Mouse (Mus musculus) lung, postnatal 4 days (tissue): Measurements from ENCODE around the gene Psen2.
A peak's percentile ranks its signal among the peaks of the same experiment; 100 is the strongest.

ENCODE experiments used
- DNase-seq, 2 experiments: peaks; one replicate each; pipeline ENCODE4 v3.0.0; 2021

Psen2 gene

DNA sequence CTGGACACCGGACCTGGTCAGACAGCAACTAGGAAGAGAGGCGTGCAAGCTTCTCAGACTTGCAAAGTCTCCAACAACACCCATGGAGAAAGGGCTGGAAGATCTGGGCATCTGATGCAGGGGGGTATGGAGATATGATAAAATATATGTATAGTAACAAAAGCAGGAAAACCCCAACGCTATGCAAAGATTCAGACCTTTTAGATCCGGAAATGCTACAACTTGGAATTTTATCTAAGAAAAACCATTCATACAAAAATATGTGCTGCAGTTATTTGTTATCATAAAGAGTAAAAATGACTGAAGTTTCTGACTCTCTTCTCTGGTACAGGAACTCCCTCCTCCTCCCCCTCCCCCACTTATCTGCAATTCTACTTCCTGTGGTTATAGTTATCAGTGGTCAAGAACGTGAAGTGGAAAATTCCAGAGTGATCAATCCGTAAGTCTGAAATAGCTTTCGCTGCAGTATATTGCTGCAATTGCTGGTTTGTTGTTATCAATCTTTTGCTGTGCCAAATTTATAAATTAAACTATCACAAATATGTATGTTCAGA, 14.6 kb downstream of the Psen2 start:
- no peak for DNase-seq

DNA sequence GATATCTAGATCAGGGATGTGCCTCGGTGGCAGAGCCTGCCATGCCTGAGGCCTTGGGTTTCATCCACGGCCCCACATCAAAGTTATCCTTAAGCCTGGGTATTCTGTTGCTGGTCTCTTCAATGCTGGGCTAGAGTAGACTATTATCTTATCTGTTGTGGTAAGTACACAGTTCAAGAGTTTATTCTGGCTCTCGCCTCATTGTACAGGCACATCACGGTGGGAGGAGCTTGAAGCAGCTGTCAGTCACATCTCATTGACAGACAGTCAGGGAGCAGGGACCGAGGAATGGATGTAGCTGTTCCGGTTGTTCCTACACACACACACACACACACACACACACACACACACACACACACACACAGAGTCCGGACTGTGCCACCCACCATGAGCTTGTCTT, 15.3 kb downstream of the Psen2 start:
- peak in 1 of 2 experiments; percentile 7 for DNase-seq

DNA sequence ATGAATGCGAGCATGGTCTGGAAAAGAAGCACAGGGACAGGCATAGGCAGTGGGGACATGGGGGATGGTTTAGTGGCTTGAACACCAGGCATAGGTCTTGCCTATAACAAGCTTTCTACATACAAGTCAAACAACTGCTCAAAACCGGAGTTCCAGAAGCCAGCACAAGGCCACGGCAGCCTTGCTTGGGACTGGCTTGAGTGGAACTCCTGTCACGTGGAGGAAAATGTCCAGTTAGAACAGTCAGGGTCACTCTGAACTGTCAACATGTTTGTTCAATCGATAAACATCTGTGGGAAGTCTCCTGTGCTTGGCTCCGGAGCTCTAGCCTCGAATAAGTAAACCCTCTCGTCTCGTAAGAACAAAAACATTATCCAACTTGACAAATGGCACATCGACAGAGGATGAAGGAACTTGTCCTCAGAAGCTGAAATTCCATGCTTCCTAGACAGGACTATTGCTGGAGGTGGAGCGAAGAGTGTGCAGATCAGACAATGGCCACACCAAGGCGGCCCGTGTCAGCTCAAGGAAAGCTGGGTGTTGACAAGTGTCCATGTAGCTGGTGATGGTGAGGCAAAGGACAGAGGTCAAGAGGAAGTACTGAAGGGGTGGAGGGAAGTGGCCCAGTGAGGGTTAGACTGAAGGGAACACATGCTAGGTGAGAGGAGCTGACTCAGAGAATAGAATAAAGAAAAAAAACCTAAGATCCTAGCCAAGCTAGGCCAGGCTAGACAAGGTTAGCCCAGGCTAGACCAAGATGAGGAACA, 17.3 kb downstream of the Psen2 start:
- peak in 1 of 2 experiments; percentile 24 for DNase-seq

DNA sequence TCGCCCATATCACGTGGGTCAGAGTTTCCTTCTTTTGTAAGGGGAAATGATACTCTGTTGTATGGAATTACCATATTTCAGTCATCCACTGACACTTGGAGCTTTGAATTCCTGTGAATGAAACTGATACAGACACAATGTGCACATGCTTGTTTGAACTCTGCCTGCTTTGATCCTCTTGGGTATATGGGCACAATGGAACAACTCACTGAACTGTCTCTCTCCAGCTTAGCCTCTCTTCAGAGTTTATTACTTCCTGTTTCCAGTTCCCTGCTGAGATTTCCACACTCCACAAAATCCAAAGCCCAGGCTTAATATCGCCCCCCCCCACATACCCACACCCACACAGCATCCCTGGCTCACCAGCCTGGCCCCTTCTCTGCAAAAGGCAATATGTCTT, 31.5 kb downstream of the Psen2 start:
- no peak for DNase-seq

DNA sequence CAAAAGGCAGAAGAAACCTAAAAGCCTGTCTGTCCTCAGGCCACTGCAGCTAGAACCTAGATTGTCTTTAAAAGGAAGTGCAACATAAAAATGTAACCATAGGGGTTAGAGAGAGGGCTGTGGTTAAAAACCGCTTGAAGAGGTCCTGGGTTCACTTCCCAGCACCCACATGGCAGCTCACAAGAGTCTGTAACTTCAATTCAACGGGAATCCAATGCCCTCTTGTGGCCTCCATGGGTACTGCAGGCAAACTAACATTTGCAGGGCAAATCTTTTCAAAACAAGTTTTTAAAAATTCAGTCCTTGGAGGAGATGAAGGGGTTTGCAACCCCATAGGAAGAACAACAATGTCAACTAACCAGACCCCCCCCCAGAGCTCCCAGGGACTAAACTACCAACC, 32.7 kb downstream of the Psen2 start:
- no peak for DNase-seq

DNA sequence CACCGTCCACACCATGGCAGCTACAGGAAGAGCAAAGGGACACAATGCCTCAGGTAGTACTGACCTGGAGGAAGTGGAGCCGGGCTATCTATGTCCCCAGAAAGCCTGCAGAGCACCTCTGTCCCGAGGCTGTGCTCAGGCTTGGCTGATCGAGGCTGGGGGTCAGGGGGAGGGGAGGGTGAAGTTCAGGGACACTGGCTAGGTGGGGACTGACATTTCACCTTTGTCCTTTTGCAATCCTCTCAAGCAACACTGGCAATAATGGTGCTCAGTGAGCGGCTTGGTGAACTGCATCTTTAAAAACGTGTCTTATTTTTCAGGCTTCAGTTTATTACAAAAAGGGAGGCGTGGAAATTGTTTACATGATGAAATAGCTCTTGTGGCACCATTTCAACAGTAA, 33.3 kb downstream of the Psen2 start:
- no peak for DNase-seq

DNA sequence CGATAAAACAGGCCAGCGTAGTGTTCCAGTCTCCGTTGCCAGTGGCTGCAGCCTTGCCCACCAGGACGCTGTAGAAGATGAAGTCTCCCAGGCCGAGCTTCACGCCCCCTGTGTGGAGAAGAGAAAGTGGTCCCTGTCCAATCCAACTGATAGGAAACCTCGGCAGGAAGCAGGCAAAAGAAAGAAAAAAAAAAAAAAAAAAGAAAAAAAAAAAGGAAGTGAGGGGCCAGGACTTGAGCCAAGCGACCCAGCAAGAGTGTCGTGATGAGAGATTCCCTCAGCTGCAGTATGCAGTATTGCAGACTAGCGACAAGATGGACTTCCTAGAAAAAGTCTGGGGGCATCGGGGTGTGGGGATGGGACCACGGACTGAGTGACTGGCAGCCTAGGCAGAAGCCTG, 34.4 kb downstream of the Psen2 start:
- no peak for DNase-seq

DNA sequence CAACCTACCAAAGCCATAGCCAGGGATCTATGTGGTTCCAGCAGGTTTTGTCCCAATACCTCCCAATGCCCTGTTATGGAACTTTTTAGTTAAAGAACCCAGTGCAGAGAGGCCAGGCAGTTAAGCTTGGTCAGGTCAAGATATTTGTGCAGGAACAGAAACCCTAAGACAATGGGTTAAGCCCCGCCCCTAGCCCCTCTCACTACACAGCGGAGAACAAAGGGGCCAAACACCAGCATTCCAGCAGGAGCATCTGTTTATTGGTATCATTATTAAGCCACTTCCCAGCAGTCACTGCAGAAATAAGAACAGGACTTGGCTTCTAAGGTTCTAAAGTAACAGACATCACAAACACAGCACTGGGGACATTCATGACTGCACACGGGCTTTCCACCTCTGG, 36.5 kb downstream of the Psen2 start:
- peak in 1 of 2 experiments; percentile 15 for DNase-seq

DNA sequence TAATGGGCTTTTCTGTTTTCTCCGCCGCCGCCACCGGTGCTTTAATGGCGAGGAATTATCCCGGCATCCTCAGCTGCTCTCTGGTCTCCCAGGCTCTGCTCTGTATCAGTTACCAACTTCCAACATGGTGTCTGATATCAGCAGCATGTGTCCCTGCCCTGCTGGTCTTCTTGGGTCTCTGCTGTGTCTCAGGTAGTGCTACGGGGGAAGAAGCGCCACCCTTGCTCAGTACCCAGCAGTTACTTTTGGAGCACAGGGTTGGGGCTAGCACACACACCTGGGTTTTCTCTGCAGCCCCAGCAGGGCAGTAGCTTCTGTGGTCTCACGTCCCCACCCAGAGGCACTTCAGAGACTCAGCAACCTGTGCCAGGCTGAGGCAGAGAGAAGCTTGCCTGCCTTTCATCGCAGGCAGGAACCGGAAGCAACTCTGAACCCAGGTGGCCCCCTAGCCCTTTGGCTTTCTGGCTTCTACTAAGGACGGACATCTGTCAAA, 37.0 kb downstream of the Psen2 start:
- DNase-seq: peak; percentile 36 to 48

DNA sequence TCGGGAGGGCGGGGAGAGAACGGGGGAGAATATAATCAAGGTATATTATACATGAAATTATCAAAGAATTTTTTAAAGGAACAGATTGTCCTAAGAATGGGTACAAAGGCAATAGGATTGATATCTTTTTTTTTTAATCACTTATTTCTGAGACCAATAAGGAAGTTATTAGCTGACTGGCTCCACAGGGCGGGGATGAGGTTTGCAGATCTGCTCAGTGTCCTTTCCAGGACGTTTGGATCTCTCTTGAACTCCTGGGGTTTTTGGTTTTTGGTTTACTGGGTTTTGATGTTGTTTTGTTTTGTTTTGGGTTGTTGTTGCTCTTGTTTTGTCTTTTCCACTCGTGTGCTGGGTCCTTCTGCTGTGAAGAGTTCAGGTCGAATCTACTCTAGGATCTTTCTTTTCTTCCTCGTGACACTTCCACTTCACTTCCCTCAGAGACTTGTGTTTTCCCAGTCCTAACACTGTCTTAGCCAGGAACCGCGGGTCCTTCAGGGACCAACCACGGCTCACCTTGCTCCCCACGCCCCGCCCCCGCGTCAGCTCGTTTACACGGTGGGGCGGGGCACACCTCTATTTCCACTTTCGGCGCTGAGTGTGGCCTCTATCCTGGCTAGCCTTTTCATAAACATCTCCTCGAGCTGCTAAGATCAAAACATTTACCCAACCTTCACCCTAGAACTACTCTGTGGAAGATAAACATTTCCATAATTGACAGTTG, 37.6 kb downstream of the Psen2 start:
- peak; percentile 75 to 80 for DNase-seq

DNA sequence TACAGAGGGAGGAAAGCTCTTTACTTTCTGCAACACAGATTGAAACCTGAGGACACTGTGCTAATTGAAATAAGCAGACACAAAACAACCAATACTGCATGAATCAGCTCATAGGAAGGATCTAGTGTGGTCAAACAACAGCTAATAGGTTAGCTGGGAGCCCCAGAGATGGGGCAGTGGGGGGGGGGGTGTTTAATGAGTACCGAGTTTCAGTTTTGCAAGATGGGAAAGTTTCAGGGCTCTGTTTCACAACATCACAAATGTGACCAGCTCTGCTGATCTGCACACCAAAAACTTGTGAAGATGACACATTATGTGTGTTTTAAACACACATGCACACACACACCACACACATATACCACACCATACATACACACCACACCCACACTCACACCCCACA, 41.2 kb downstream of the Psen2 start:
- no peak for DNase-seq

DNA sequence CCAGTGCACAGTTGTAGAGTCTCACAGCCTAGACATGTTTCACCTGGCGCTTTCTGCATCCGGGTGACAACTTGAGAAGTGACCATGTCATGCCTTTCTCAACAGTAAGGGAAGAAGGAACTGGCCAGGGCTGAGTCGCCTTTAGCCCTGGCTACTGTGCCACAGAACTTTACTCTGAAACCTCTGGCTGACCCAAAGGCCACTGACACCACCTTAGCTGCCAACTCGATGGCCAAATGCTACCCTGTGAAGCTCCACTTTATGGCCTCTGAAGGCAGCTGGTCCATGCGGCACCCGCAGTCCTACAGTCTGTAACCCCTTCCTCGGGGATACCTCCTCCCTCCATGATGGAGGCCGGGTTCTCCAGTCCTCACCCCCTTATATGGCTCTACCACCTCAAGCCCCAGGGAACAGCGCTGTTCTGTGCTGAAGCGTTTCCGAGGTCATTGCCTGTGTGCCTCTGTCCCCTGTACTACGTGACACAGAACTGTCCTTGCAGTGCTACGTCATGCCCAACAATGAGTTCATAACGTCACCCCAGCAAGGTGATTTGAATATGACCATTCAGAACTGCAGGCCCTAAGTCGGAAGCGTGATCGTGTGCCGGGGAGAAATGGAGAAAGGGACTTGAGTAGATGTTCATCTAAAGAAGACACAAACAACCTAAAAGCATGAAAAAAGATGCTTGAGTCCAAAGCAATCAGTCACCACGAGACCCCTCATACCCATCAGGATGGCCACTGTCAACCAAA, 42.3 kb downstream of the Psen2 start:
- DNase-seq: no peak

DNA sequence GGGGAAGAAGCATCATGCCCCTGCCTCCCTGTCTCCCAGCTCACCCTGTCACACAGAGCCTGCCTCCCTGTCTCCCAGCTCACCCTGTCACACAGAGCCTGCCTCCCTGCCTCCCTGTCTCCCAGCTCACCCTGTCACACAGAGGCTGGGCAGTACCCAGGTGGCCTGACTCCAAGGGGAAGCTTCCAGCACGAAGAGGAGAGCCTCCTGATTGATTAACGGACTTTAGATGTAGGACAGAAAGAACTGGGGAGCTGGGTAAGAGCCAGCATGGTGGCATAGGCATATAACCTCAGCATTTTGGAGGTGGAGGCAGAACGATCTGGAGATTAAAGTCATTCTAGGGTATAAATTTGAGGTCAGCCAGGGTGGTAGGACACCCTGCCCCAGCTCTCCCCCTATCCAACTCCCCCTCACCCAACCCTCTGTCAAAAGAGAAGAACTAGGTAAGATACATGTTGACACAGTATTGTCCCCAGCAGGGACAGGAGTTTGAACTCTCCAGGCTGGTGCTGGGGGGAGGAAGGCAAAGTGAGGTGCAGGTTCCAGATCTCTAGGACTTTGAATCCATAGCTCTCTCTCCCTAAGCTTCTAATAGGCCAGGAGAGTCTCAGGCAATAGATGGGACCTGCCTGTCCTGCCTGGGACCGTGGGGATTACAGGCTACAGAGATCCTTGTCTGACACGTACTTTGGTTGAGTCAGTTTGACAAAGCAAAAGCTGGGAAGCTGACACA, 46.5 kb downstream of the Psen2 start:
- no peak for DNase-seq

DNA sequence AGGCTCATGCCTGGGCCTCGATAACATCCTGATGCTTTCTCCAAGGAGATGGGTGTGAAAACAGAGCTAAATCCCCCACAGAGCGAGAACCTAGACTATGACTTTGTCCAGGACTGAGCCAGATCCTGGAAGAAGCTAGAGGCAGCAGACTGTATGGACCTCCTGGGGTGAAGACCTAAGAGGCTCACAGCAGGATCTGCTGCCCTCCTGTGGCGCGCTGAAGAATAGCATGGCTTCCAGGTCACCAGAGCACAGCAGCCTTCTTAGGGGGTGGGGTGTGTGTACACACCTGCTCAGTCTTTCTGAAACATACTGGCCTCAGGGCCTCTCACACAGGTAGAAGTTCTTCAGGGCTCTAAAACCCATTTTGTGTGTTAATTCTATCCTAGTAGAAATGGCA, 48.2 kb downstream of the Psen2 start:
- peak; percentile 70 to 80 for DNase-seq

DNA sequence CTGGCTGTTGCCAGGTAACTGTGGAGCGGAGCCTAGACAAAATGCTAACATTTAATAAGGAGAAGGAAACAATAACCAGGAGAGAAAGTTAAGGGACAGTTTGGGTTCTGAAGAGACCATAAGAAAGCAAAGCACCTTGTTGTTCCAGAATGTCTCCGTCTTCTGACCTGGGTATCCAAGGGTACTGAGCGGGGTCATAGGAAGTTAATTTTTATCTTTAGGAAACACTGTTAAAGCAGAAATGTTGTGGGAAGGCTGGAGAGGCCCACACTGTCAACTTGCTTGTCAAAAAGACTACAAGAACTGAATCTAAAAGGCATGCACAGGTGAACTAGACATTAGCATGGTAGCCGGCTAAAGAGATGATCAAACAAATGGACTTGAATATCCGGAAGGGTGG, 50.3 kb downstream of the Psen2 start:
- DNase-seq: no peak

DNA sequence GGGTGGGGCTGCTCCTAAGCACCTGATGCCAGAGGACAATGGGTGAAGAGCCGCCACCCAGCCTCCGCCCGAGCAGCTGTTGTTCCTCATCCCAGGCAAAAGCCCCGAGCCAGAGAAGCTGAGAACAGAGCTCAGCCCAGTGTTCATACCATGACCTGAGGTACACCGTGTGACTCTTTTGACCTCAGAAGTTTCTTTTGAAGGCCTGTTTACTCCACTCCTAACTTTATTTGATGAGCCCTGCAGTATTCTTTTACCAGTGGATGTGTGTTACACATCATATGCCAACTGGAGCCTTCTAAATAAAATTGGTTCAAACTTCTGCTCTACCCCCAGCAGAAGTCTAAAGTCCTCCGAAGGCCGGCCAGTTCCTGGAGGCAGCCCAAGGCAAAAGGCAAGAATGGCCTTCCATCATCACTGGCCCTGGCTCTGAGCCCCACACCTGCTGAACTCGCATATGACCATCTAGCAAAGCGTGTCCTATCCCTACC, 52.4 kb downstream of the Psen2 start:
- DNase-seq: no peak

DNA sequence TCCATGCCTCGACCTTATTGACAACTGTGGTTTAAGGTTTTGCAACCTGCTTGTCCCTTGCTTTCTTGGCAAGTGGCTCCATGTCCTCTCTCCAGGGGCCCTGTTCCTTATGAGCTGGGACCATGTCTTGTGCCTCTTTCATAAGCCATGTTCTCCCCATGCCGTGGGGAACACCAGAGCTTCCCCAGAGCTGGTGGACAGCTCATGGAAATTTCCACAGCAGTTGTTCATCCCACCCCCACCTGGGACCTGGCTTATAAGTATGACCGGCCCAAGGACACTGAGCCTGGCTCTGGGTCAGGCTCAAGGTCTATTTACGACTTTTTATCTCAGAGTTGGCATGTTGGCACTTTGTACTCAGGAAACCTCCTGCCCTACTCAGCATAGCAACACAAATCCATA, 53.2 kb downstream of the Psen2 start:
- DNase-seq: no peak

DNA sequence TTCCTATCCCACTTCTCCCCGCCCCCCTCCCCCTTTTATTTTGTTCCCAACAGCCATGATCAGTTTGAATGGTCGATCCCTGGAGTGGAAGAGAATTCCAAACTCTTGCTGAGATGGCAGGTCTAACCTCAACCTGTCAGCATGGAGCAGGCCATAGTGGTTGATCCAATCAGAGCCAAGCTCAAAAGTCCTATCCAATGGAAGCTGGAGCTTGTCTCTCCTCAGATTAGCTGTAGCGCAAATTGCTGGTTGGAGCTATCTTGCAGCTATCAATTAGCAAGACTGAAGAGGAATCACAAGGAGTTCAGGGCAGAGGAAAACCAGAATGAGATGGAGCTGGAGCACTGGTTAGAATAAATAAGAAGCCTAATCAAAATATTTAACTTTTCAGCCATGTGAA, 54.9 kb downstream of the Psen2 start:
- no peak for DNase-seq

DNA sequence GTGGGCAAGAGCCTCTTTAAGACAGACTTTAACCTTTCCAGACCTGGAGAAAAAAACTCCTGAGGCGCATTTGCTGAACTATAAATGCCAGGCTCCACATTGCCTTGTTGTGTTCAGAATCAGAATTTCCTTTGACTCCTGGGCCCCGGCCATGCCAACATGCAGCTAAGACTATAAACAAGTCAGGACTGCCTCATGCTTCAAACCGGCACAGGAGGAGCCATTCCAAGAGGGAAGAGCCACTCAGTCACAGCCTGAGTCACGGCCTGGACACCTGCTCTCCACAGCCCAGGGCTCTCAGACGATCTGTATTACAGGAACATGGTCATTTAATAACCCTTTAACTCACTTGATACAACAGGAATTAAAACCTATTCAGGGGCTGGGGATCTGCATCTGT, 62.5 kb downstream of the Psen2 start:
- DNase-seq: no peak

DNA sequence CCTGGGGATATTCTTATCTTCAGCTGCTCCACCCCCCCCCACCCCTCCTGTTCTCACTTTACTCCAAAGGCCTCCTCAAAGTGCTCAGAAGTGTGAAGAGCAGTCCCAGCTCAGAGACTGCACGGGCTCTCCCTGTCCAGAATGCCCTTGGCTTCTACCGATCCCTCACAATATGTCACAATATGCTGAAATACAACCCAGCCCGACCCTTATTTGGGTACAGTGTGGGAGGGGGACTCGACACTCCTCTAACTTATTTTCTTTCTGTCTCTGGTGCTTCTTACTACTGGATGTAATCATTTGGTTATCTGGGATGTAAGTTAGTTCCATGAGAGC, 63.6 kb downstream of the Psen2 start:
- DNase-seq: no peak

DNA sequence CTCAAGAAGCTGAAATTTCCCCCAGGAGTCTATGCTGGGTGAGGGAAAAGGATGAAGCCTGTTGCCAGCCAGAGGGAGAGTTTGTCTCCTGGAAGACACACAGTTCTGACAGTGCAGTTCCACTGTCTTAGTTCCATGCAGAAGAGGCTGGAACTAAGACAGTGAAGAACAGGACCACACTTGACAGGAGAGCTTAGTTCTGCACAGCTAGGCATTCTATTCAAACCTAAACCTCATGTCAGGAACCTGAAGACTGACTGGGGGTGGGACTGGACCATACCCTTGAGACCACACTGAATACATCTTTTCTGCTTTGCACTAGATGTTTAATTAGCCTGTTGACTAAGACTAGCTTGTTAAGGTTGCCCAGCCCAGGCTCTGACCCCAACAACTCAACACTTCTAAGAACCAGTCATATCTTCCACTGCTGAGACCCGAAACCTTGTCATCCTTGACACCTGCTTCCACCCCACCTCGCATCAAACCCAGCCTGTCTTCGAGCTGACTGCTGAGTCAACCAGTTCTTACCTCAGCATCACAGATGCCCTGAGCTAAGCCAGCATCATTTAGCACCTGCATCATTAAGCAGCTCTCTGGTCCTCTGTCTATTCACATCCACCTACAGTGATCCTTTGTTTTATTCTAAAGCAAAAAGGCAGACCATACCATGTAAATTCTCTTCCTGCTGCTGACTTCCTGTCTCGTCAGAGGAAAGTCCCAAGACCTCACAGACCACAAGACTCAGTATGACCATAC, 64.1 kb downstream of the Psen2 start, which contains the start of gene Coq8a:
Gene Coq8a, minus strand, starts transcription at position 644 of the 756 bp plus-strand sequence.
- no peak for DNase-seq

DNA sequence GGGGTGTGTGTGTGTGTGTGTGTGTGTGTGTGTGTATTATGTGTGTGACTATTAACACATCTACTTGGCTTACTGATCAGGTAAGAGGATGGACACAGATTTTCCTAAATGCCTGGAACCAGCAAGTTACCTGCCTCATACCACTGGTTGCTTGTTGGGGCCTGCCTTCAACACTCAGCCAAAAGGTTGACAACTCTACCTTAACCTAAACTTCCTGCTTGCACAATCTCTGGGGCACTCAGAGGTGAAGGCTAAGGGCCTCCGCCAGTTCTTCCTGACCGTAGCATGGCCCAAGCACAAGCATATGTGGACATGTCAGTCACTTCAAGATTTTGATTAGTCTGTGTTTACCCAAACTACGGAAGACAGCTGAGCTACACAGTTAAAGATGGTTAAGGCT, 65.3 kb downstream of the Psen2 start:
- DNase-seq: no peak
